Mouse (Mus musculus): Measurements from ENCODE around the gene Tnrc6a. TPM values are rescaled to one million over a fixed set of nuclear protein-coding genes. Genes with fewer than 3 reads are reported as not detected.

Gene Tnrc6a
- 41.6 and 52.1 TPM in 2 replicates for polyA plus RNA-seq (2021; fragmentation: Nextera tagmentation)
- long read RNA-seq, experiment 1, full-length matches to known transcripts, result 1 of 13 reads
- long read RNA-seq, experiment 1, partial matches to known transcripts, result 9 of 13 reads
- long read RNA-seq, experiment 1, other reads (novel, unspliced or antisense), result 3 of 13 reads
- long read RNA-seq, experiment 2, full-length matches to known transcripts, result 6 of 29 reads
- long read RNA-seq, experiment 2, partial matches to known transcripts, result 12 of 29 reads
- long read RNA-seq, experiment 2, other reads (novel, unspliced or antisense), result 11 of 29 reads

DNA sequence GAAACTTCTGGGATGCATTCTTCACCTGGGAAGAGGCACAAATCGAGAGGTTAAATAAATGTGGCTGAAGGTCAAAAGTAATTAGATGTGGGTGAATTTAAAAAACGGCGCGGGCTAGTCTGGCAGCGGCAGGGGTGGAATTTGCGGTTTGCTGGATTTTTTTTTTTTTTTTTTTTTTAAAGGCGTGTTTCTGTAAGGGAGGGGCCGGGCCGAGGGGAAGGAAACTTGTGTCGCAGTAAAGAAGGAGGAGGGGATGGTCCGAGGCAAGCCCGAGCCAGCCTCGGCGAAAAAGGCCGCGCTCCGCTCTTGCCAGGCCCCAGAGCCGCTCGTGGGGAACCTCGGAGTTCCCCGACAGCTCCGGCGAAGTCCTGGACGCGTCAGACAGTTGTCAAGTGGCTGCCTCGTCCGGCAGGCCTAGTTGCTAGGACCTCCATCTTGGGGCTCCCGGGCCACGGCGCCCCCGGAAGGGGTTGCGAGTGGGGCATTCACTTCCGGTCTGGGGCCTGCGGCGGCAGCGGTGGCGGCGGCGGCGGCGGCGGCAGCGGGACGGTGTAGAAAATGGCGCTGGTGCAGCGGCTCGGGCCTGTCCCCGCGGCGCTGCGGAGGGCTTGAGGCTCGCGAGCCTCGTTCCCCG lies at the start of gene Tnrc6a:
TSS of gene Tnrc6a (plus strand) at position 221 of the 634 bp plus-strand sequence.

DNA sequence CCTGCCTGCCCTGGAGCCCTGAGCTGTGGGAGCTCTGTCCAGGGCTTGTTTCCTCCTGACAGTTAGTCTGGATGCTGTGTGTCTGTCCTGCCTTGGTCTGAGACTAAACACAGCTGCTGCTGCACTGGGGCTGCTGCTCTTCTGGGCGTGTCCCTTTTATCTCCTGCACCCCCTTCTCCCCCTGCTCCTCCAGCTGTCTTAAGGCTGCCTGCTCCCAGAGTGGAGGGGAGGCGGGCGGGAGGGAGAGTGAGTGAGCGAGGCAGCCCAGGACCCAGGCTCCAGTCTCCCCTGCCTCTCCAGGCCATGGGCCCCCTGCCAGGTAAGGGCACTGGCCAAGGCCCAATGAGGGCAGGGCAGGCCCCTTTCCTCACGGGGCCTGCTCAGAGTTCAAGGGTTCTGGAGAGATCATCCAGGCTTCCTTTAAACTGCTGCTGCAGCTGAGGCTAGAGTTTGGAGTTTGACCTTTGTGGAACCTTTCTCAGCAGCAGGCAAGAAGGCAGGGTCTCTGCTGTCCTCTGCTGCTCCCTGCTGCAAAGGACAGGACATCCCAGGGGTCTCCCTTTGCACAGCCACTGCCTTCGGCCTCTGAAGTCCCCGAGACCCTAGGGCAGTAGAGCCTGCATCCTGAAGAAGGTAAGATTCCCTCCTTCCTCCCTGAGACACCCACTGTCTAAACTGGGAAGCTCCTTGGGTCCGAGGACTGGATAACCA lies 90.8 kb downstream of the Tnrc6a start, which contains the start of gene Slc5a11:
TSS of gene Slc5a11 (plus strand) at position 416 of the 711 bp plus-strand sequence.

Other genes starting within 250 kb of the Tnrc6a start
- 7.6 and 7.9 TPM in 2 replicates for gene Rbbp6, start 158.2 kb upstream of the Tnrc6a start, polyA plus RNA-seq (2021; fragmentation: Nextera tagmentation)
- gene Slc5a11, start 90.9 kb downstream of the Tnrc6a start, polyA plus RNA-seq (2021; fragmentation: Nextera tagmentation), result 0.53 and 0.54 TPM in 2 replicates
- 163 and 174 TPM in 2 replicates for gene Lcmt1, start 245.9 kb downstream of the Tnrc6a start, polyA plus RNA-seq (2021; fragmentation: Nextera tagmentation)
- 2.5 and 2.7 TPM in 2 replicates for gene Arhgap17, start 246.0 kb downstream of the Tnrc6a start, polyA plus RNA-seq (2021; fragmentation: Nextera tagmentation)

All from layer of hippocampus, adult 6 months (tissue).